Mouse (Mus musculus) stomach, embryonic 15.5 days (tissue): ENCODE measurements around the gene Ankmy2. TPM values are rescaled to one million over a fixed set of nuclear protein-coding genes. Genes with fewer than 3 reads are reported as not detected.
A peak's percentile ranks its signal among the peaks of the same experiment; 100 is the strongest.

Experiments
- ATAC-seq: fragments of 200-750 bp; cut with Nextera tagmentation; 2 replicates; pipeline ENCODE4 v1.8.0; 2017; ENCODE audit warnings: low read depth, moderate number of reproducible peaks, moderate TSS enrichment; ENCODE audit not compliant: insufficient read depth, low FRiP score
- H3K27ac ChIP-seq: fragments of 300-500 bp; sonication (generic); 2 replicates; pipeline ENCODE4 v1.5.1; 2015; ENCODE audit warnings: mild to moderate bottlenecking, inconsistent platforms
- H3K27me3 ChIP-seq: fragments of 300-500 bp; sonication (generic); replicated peaks from 2 replicates; pipeline ENCODE4 v1.6.1; 2015; ENCODE audit warnings: inconsistent platforms
- H3K36me3 ChIP-seq: fragments of 300-500 bp; sonication (generic); 2 replicates; pipeline ENCODE4 v1.6.1; 2015; ENCODE audit warnings: inconsistent platforms
- H3K4me1 ChIP-seq: fragments of 300-500 bp; sonication (generic); 2 replicates; pipeline ENCODE4 v1.6.1; 2015; ENCODE audit warnings: inconsistent platforms
- H3K4me2 ChIP-seq: fragments of 300-500 bp; sonication (generic); 2 replicates; pipeline ENCODE4 v1.6.1; 2015; ENCODE audit warnings: mild to moderate bottlenecking, inconsistent platforms
- H3K4me3 ChIP-seq: fragments of 300-500 bp; sonication (generic); replicated peaks from 2 replicates; pipeline ENCODE4 v1.5.1; 2015; ENCODE audit warnings: inconsistent platforms
- H3K9ac ChIP-seq: fragments of 300-500 bp; sonication (generic); 2 replicates; pipeline ENCODE4 v1.6.1; 2015; ENCODE audit warnings: inconsistent platforms
- H3K9me3 ChIP-seq: fragments of 300-500 bp; sonication (generic); 2 replicates; pipeline ENCODE4 v1.6.1; 2016; ENCODE audit warnings: inconsistent platforms
- WGBS: fragments of 180-500 bp; shearing (Covaris S2); methylation state at CpG from one replicate; pipeline ENCODE4 v1.1.7; 2015; 5-methylcytosine and 5-hydroxymethylcytosine counted together
- polyA plus RNA-seq: library from polyadenylated mRNA; unstranded; fragments of >200 nt; fragmentation: Nextera tagmentation; extraction: Ambion mirVana; gene quantifications from 2 replicates; pipeline ENCODE4 v1.2.1, GENCODE M21; 2015

Gene Ankmy2
- polyA plus RNA-seq: 41.3 and 42.4 TPM in 2 replicates

- Histone ChIP-seq H3K9me3 (no peaks in the 10 kb centered on the region), H3K36me3 (no peaks in the 10 kb centered on the region), H3K4me1 (0 out of 2 replicates have a peak, but pooled peaks cover 5% of the 10 kb centered on the region), H3K4me3 (peak within 1 kb of the TSS; percentile 97), H3K9ac (peak within 1 kb of the TSS; percentile 80), H3K27me3 (no peaks in the 10 kb centered on the region), H3K4me2 (peak within 1 kb of the TSS; percentile 80), H3K27ac (peak within 1 kb of the TSS; percentile 94)
- peak; percentile 95 for ATAC-seq
- 0% methylated on average over 42 of the region's 42 CpGs for WGBS
Observed at GRCm38 (mm10) chr12:36156637-36157303, at the start of gene Ankmy2. Gene Ankmy2, plus strand, starts transcription at chr12:36157114.

- Histone ChIP-seq H3K27me3 (no peaks in the 10 kb centered on the region), H3K27ac (no peak overlapping the region), H3K4me2 (no peak overlapping the region), H3K36me3 (peaks cover 52% of the 10 kb centered on the region), H3K9ac (no peak overlapping the region), H3K4me3 (no peak overlapping the region), H3K4me1 (no peaks in the 10 kb centered on the region), H3K9me3 (no peaks in the 10 kb centered on the region)
- no peak for ATAC-seq
- WGBS: 94% methylated on average over 5 of the region's 5 CpGs
Observed at GRCm38 (mm10) chr12:36108442-36108841, 48.5 kb upstream of the Ankmy2 start.

- no peaks in the 10 kb centered on the region for H3K27me3 ChIP-seq
- 90% methylated on average over 5 of the region's 5 CpGs for WGBS
Observed at GRCm38 (mm10) chr12:36110457-36110856, 46.5 kb upstream of the Ankmy2 start.

GRCm38 (mm10) chr12:36111110-36111509 lies 45.8 kb upstream of the Ankmy2 start:
- no peak overlapping the region for H3K27ac ChIP-seq
- ATAC-seq: no peak
- no peaks in the 10 kb centered on the region for H3K4me1 ChIP-seq
- no peak overlapping the region for H3K4me3 ChIP-seq
- no peak overlapping the region for H3K9ac ChIP-seq
- H3K4me2 ChIP-seq: no peak overlapping the region
- H3K36me3 ChIP-seq: peaks cover 50% of the 10 kb centered on the region
- WGBS: 88% methylated on average over 5 of the region's 5 CpGs
- H3K27me3 ChIP-seq: no peaks in the 10 kb centered on the region
- H3K9me3 ChIP-seq: no peaks in the 10 kb centered on the region

More at GRCm38 (mm10) chr12:36110457-36110856, 46.5 kb upstream of the Ankmy2 start:
- Histone ChIP-seq H3K9ac (no peak overlapping the region), H3K9me3 (no peaks in the 10 kb centered on the region), H3K36me3 (peaks cover 48% of the 10 kb centered on the region), H3K4me2 (no peak overlapping the region), H3K27ac (no peak overlapping the region), H3K4me1 (no peaks in the 10 kb centered on the region), H3K4me3 (no peak overlapping the region)
- ATAC-seq: no peak

- no peaks in the 10 kb centered on the region for H3K9me3 ChIP-seq
- H3K27ac ChIP-seq: no peak overlapping the region
- H3K4me3 ChIP-seq: no peak overlapping the region
- H3K36me3 ChIP-seq: peaks cover 46% of the 10 kb centered on the region
- H3K9ac ChIP-seq: no peak overlapping the region
- no peaks in the 10 kb centered on the region for H3K4me1 ChIP-seq
- ATAC-seq: no peak
- WGBS: 87% methylated on average over 3 of the region's 3 CpGs
- no peaks in the 10 kb centered on the region for H3K27me3 ChIP-seq
- no peak overlapping the region for H3K4me2 ChIP-seq
Observed at GRCm38 (mm10) chr12:36112081-36112480, 44.8 kb upstream of the Ankmy2 start.

- H3K4me1 ChIP-seq: no peaks in the 10 kb centered on the region
- no peak overlapping the region for H3K4me3 ChIP-seq
- no peak for ATAC-seq
- H3K36me3 ChIP-seq: peaks cover 22% of the 10 kb centered on the region; the same call in 1 of the 2 replicates
- WGBS: 87% methylated on average over 6 of the region's 6 CpGs
- H3K27ac ChIP-seq: no peak overlapping the region
- H3K4me2 ChIP-seq: no peak overlapping the region
- H3K9me3 ChIP-seq: no peaks in the 10 kb centered on the region
- H3K27me3 ChIP-seq: no peaks in the 10 kb centered on the region
- no peak overlapping the region for H3K9ac ChIP-seq
Observed at GRCm38 (mm10) chr12:36117161-36117560, 39.8 kb upstream of the Ankmy2 start.

GRCm38 (mm10) chr12:36119244-36119643 lies 37.7 kb upstream of the Ankmy2 start:
- Histone ChIP-seq H3K4me2 (no peak overlapping the region), H3K27ac (no peak overlapping the region), H3K36me3 (peaks cover 23% of the 10 kb centered on the region), H3K27me3 (no peaks in the 10 kb centered on the region), H3K9ac (no peak overlapping the region), H3K9me3 (no peaks in the 10 kb centered on the region), H3K4me3 (no peak overlapping the region), H3K4me1 (no peaks in the 10 kb centered on the region)
- WGBS: 93% methylated on average over 3 of the region's 3 CpGs
- no peak for ATAC-seq

GRCm38 (mm10) chr12:36126049-36126448 lies 30.9 kb upstream of the Ankmy2 start:
- ATAC-seq: no peak
- no peak overlapping the region for H3K27ac ChIP-seq
- no peaks in the 10 kb centered on the region for H3K9me3 ChIP-seq
- no peak overlapping the region for H3K4me2 ChIP-seq
- H3K36me3 ChIP-seq: peaks cover 16% of the 10 kb centered on the region
- H3K4me1 ChIP-seq: no peaks in the 10 kb centered on the region
- no peak overlapping the region for H3K9ac ChIP-seq
- H3K4me3 ChIP-seq: no peak overlapping the region
- 92% methylated on average over 5 of the region's 5 CpGs for WGBS
- no peaks in the 10 kb centered on the region for H3K27me3 ChIP-seq

- no peaks in the 10 kb centered on the region for H3K27me3 ChIP-seq
- no peak overlapping the region for H3K4me2 ChIP-seq
- H3K9me3 ChIP-seq: no peaks in the 10 kb centered on the region
- H3K4me3 ChIP-seq: no peak overlapping the region
- H3K4me1 ChIP-seq: no peaks in the 10 kb centered on the region
- ATAC-seq: no peak
- 92% methylated on average over 5 of the region's 5 CpGs for WGBS
- H3K36me3 ChIP-seq: peaks cover 14% of the 10 kb centered on the region
- H3K27ac ChIP-seq: no peak overlapping the region
- H3K9ac ChIP-seq: no peak overlapping the region
Observed at GRCm38 (mm10) chr12:36129826-36130225, 27.1 kb upstream of the Ankmy2 start.

GRCm38 (mm10) chr12:36132254-36132653 lies 24.7 kb upstream of the Ankmy2 start:
- H3K27me3 ChIP-seq: no peaks in the 10 kb centered on the region
- H3K9me3 ChIP-seq: no peaks in the 10 kb centered on the region
- H3K4me3 ChIP-seq: no peak overlapping the region
- no peaks in the 10 kb centered on the region for H3K4me1 ChIP-seq
- no peak overlapping the region for H3K27ac ChIP-seq
- no peak overlapping the region for H3K4me2 ChIP-seq
- peaks cover 14% of the 10 kb centered on the region for H3K36me3 ChIP-seq
- no peak overlapping the region for H3K9ac ChIP-seq
- WGBS: 98% methylated on average over 2 of the region's 2 CpGs
- ATAC-seq: no peak

- 92% methylated on average over 3 of the region's 3 CpGs for WGBS
- no peak for ATAC-seq
Observed at GRCm38 (mm10) chr12:36132668-36133067, 24.2 kb upstream of the Ankmy2 start.

GRCm38 (mm10) chr12:36133547-36133946 lies 23.4 kb upstream of the Ankmy2 start:
- Histone ChIP-seq H3K9ac (no peak overlapping the region), H3K4me1 (no peaks in the 10 kb centered on the region), H3K9me3 (no peaks in the 10 kb centered on the region), H3K27me3 (no peaks in the 10 kb centered on the region), H3K27ac (no peak overlapping the region), H3K4me3 (no peak overlapping the region), H3K36me3 (peaks cover 17% of the 10 kb centered on the region), H3K4me2 (no peak overlapping the region)
- 89% methylated on average over 5 of the region's 5 CpGs for WGBS
- no peak; the same call in 1 of the 2 replicates for ATAC-seq

More at GRCm38 (mm10) chr12:36132668-36133067, 24.2 kb upstream of the Ankmy2 start:
- Histone ChIP-seq H3K4me1 (no peaks in the 10 kb centered on the region), H3K4me2 (no peak overlapping the region), H3K27ac (no peak overlapping the region), H3K9ac (no peak overlapping the region), H3K9me3 (no peaks in the 10 kb centered on the region), H3K4me3 (no peak overlapping the region), H3K36me3 (peaks cover 14% of the 10 kb centered on the region), H3K27me3 (no peaks in the 10 kb centered on the region)
